Comparison of ENCODE assay signal across 21 mouse cellular contexts in genomic region chr10:63061266-63061665, GRCm38 (mm10). TPM values are rescaled to one million over a fixed set of nuclear protein-coding genes. Genes with fewer than 3 reads are reported as not detected.
DNase-seq lines count a peak whose midpoint lies in the region; ATAC-seq and TF ChIP-seq lines count a peak whose summit lies in the region.
"Had no signal": no experiment of that assay in that cellular context is flagged by ENCODE, and none has a peak within 500 bp of the region (broad histone marks: within the 10 kb centered on the region; RNA-seq: fewer than 3 reads in every experiment).

No protein-coding gene starts in this region.

- H3K9me3 ChIP-seq in liver, embryonic 11.5 days (ENCODE audit: control insufficient read depth, low read length): no peaks in the 10 kb centered on the region
- no peaks in the 10 kb centered on the region for H3K9me3 ChIP-seq in liver, embryonic 13.5 days (replicated peaks)
- H3K9me3 ChIP-seq: embryonic facial prominence, embryonic 15.5 days; heart, embryonic 13.5 days; limb, embryonic 12.5 days; midbrain, embryonic 12.5 days; neural tube, embryonic 15.5 days had no signal

- no peak for TF ChIP-seq CTCF in liver, adult 2 months (IDR thresholded peaks at IDR 0.05; ENCODE audit: low read depth, low read length)

- 18% methylated on average over 12 of the region's 12 CpGs for WGBS in liver, adult 2 months
- WGBS in liver, embryonic 11.5 days: 68% methylated on average over 12 of the region's 12 CpGs
- 62% methylated on average over 12 of the region's 12 CpGs for WGBS in liver, embryonic 13.5 days (ENCODE audit: insufficient replicate concordance)

- H3K36me3 ChIP-seq in liver, adult 2 months (ENCODE audit: control insufficient read depth, insufficient read depth, low read length): peaks cover 18% of the 10 kb centered on the region
- H3K36me3 ChIP-seq in liver, embryonic 11.5 days (ENCODE audit: control insufficient read depth, insufficient read depth, low read length): no peaks in the 10 kb centered on the region
- H3K36me3 ChIP-seq in liver, embryonic 13.5 days: no peaks in the 10 kb centered on the region
- H3K36me3 ChIP-seq: embryonic facial prominence, embryonic 15.5 days; heart, embryonic 13.5 days; limb, embryonic 12.5 days; midbrain, embryonic 12.5 days; neural tube, embryonic 15.5 days had no signal

- no peaks in the 10 kb centered on the region for H3K27me3 ChIP-seq in liver, adult 2 months (ENCODE audit: control insufficient read depth, insufficient read depth, low read length)
- no peaks in the 10 kb centered on the region for H3K27me3 ChIP-seq in liver, embryonic 11.5 days (replicated peaks; ENCODE audit: control insufficient read depth, insufficient read depth, low read length)
- no peaks in the 10 kb centered on the region for H3K27me3 ChIP-seq in liver, embryonic 13.5 days
- H3K27me3 ChIP-seq: embryonic facial prominence, embryonic 15.5 days; midbrain, embryonic 12.5 days; neural tube, embryonic 15.5 days had no signal

- H3K27ac ChIP-seq in liver, adult 2 months (replicated peaks; ENCODE audit: insufficient read depth, low read depth, low read length): peak overlapping the region; percentile 98
- H3K27ac ChIP-seq in liver, embryonic 11.5 days (ENCODE audit: low read depth, low read length): no peak overlapping the region
- H3K27ac ChIP-seq in liver, embryonic 13.5 days: 0 out of 2 replicates have a peak overlapping the region, but pooled peaks have one; percentile 6
- H3K27ac ChIP-seq: embryonic facial prominence, embryonic 15.5 days; heart, embryonic 13.5 days; layer of hippocampus, adult 2 months; left cerebral cortex, adult 2 months; limb, embryonic 12.5 days; midbrain, embryonic 12.5 days; neural tube, embryonic 15.5 days had no signal

- 0 out of 2 replicates have a peak, but pooled peaks have one; percentile 42 for TF ChIP-seq POLR2A in liver, adult 2 months (IDR thresholded peaks at IDR 0.05; ENCODE audit: extremely low read depth, insufficient read depth, low read length)

- intact Hi-C loops in left cerebral cortex, postnatal 25 days (cut with DNase I): loop anchor here (10.0 kb wide), 1 partner anchor 76 kb away; the partner anchor contains the start of gene Rufy2

- peak; percentile 100 for DNase-seq in liver, adult 2 months (ENCODE audit: extremely low read depth, low read depth, low spot score)
- no peak for DNase-seq in liver, embryonic 11.5 days (ENCODE audit: low spot score)
- DNase-seq in kidney, adult 9 months: peak; percentile 87
- no peak for DNase-seq in liver, embryonic 13.5 days
- peak; percentile 66 for DNase-seq in yolk sac, embryonic 10.5 days (ENCODE audit: low spot score)
- DNase-seq in Muller cell, postnatal 12 days (ENCODE audit: inconsistent ontology term): no peak
- DNase-seq in left cerebral cortex, postnatal 25 days (ENCODE audit: low spot score in 2 of 2): no peak
- no peak for DNase-seq in layer of hippocampus, postnatal 25 days (ENCODE audit: extremely low spot score in 1 of 2, low spot score in 1 of 2)
- DNase-seq: cerebellum, postnatal 10 days; heart, postnatal 4 days; right cerebral cortex, postnatal 25 days had no signal

- H3K4me1 ChIP-seq in liver, adult 2 months (ENCODE audit: control insufficient read depth, insufficient read depth, low read length): peaks cover 17% of the 10 kb centered on the region
- H3K4me1 ChIP-seq in liver, embryonic 11.5 days (replicated peaks; ENCODE audit: control insufficient read depth, insufficient read depth, low read length): no peaks in the 10 kb centered on the region
- H3K4me1 ChIP-seq in liver, embryonic 13.5 days (replicated peaks): no peaks in the 10 kb centered on the region
- H3K4me1 ChIP-seq: embryonic facial prominence, embryonic 15.5 days had no signal

- no peak for ATAC-seq in liver, embryonic 11.5 days (replicated peaks; ENCODE audit: low FRiP score)
- peak; percentile 42 for ATAC-seq in liver, embryonic 13.5 days (ENCODE audit: low read depth)

- peak overlapping the region; percentile 79 for H3K4me3 ChIP-seq in liver, adult 2 months (ENCODE audit: insufficient read depth, low read depth, low read length)
- H3K4me3 ChIP-seq in liver, embryonic 11.5 days (ENCODE audit: low read depth, low read length): no peak overlapping the region
- no peak overlapping the region for H3K4me3 ChIP-seq in liver, embryonic 13.5 days (replicated peaks)
- H3K4me3 ChIP-seq: embryonic facial prominence, embryonic 15.5 days; heart, embryonic 13.5 days; layer of hippocampus, adult 2 months; left cerebral cortex, adult 2 months; limb, embryonic 12.5 days; midbrain, embryonic 12.5 days; neural tube, embryonic 15.5 days had no signal

- H3K79me2 ChIP-seq in liver, adult 2 months (ENCODE audit: control insufficient read depth, insufficient read depth, low read length): peaks cover 5% of the 10 kb centered on the region; the same call in 1 of the 2 replicates

- H3K9ac ChIP-seq in liver, adult 2 months (ENCODE audit: low read depth, low read length): peak overlapping the region; percentile 83
- no peak overlapping the region for H3K9ac ChIP-seq in liver, embryonic 11.5 days (ENCODE audit: low read depth, low read length)
- H3K9ac ChIP-seq in liver, embryonic 13.5 days: no peak overlapping the region
- H3K9ac ChIP-seq: embryonic facial prominence, embryonic 15.5 days; heart, embryonic 13.5 days; limb, embryonic 12.5 days; midbrain, embryonic 12.5 days; neural tube, embryonic 15.5 days had no signal

- no peak overlapping the region for H3K4me2 ChIP-seq in liver, embryonic 11.5 days
- 0 out of 2 replicates have a peak overlapping the region, but pooled peaks have one; percentile 21 for H3K4me2 ChIP-seq in liver, embryonic 13.5 days
- H3K4me2 ChIP-seq: embryonic facial prominence, embryonic 15.5 days; heart, embryonic 13.5 days; limb, embryonic 12.5 days; midbrain, embryonic 12.5 days; neural tube, embryonic 15.5 days had no signal

RNA-seq across cellular contexts. Expression of gene Pbld1, which starts 1.3 kb away (rescaled TPM):
- 226 and 238 TPM in 2 replicates for total RNA-seq in liver, adult 2 months (2014; rRNA removed)
- polyA plus RNA-seq in liver, adult 2 months (2012; rRNA removed): 166 and 174 TPM in 2 replicates
- 1.9 and 2.5 TPM in 2 replicates for polyA plus RNA-seq in liver, embryonic 11.5 days (2014; fragmentation: Nextera tagmentation; extraction: Ambion mirVana)
- 3.0 and 3.1 TPM in 2 replicates for polyA plus RNA-seq in liver, embryonic 13.5 days (2015; fragmentation: Nextera tagmentation; extraction: Ambion mirVana)
- under 1 TPM; 0.46 to 0.78 TPM for total RNA-seq in left cerebral cortex, postnatal 25 days (2021)
- total RNA-seq in layer of hippocampus, postnatal 25 days (2021): under 1 TPM; 0.30 to 0.31 TPM
- total RNA-seq: granulocyte monocyte progenitor cell, adult 5-6 weeks had no signal

RNA-seq across cellular contexts. Expression of gene Pbld2, which starts 37.2 kb away (rescaled TPM):
- 115 and 119 TPM in 2 replicates for total RNA-seq in liver, adult 2 months (2014; rRNA removed)
- polyA plus RNA-seq in liver, adult 2 months (2012; rRNA removed): 90.8 and 106 TPM in 2 replicates
- 0.73 and 1.2 TPM in 2 replicates for polyA plus RNA-seq in liver, embryonic 11.5 days (2014; fragmentation: Nextera tagmentation; extraction: Ambion mirVana)
- polyA plus RNA-seq in liver, embryonic 13.5 days (2015; fragmentation: Nextera tagmentation; extraction: Ambion mirVana): 1.6 and 1.8 TPM in 2 replicates
- total RNA-seq in left cerebral cortex, postnatal 25 days (2021): 1 to 10 TPM; 2.1 to 2.4 TPM
- 1 to 10 TPM; 1.3 to 1.6 TPM for total RNA-seq in layer of hippocampus, postnatal 25 days (2021)
- total RNA-seq: granulocyte monocyte progenitor cell, adult 5-6 weeks had no signal

RNA-seq across cellular contexts. Expression of gene Hnrnph3, which starts 37.2 kb away (rescaled TPM):
- 12.9 and 14.4 TPM in 2 replicates for total RNA-seq in liver, adult 2 months (2014; rRNA removed)
- 3.9 and 4.5 TPM in 2 replicates for polyA plus RNA-seq in liver, adult 2 months (2012; rRNA removed)
- 52.6 and 57.1 TPM in 2 replicates for polyA plus RNA-seq in liver, embryonic 11.5 days (2014; fragmentation: Nextera tagmentation; extraction: Ambion mirVana)
- 25.5 and 29.9 TPM in 2 replicates for polyA plus RNA-seq in liver, embryonic 13.5 days (2015; fragmentation: Nextera tagmentation; extraction: Ambion mirVana)
- total RNA-seq in left cerebral cortex, postnatal 25 days (2021): 10 to 100 TPM; 46.3 to 52.0 TPM
- total RNA-seq in layer of hippocampus, postnatal 25 days (2021): 10 to 100 TPM; 40.8 to 53.7 TPM

RNA-seq across cellular contexts. Expression of gene Atoh7, which starts 38.2 kb away (rescaled TPM):
- not detected in 2 replicates for total RNA-seq in liver, adult 2 months (2014; rRNA removed)
- not detected in 2 replicates for polyA plus RNA-seq in liver, adult 2 months (2012; rRNA removed)
- not detected in 2 replicates for polyA plus RNA-seq in liver, embryonic 11.5 days (2014; fragmentation: Nextera tagmentation; extraction: Ambion mirVana)
- polyA plus RNA-seq in liver, embryonic 13.5 days (2015; fragmentation: Nextera tagmentation; extraction: Ambion mirVana): not detected in 2 replicates
- 1 to 10 TPM; 2.9 to 4.1 TPM for total RNA-seq in left cerebral cortex, postnatal 25 days (2021)
- 1 to 10 TPM; 1.4 to 1.6 TPM for total RNA-seq in layer of hippocampus, postnatal 25 days (2021)
- total RNA-seq: adrenal gland, postnatal 4 days; granulocyte monocyte progenitor cell, adult 5-6 weeks; heart, postnatal 4 days had no signal
- polyA plus RNA-seq: heart, embryonic 13.5 days; lung, embryonic 16.5 days had no signal

Comparison
In these comparisons a context has a peak if more than half of its experiments do, and no peak if none do; other contexts are left out.
1. DNase-seq: peak in liver, adult 2 months (single experiment), kidney, adult 9 months (single experiment) and yolk sac, embryonic 10.5 days (single experiment); none in liver, embryonic 11.5 days (single experiment), liver, embryonic 13.5 days (single experiment), Muller cell, postnatal 12 days (single experiment), left cerebral cortex, postnatal 25 days (0 of 2) and layer of hippocampus, postnatal 25 days (0 of 2).
2. RNA of gene Pbld1, which starts 1.3 kb away (total RNA-seq): 226 to 238 TPM in liver, adult 2 months; 0.46 to 0.78 TPM in left cerebral cortex, postnatal 25 days and 0.30 to 0.31 TPM in layer of hippocampus, postnatal 25 days; every median in the first group is over 100 times any median in the second.
3. RNA of gene Pbld2, which starts 37.2 kb away (total RNA-seq): 115 to 119 TPM in liver, adult 2 months; 2.1 to 2.4 TPM in left cerebral cortex, postnatal 25 days and 1.3 to 1.6 TPM in layer of hippocampus, postnatal 25 days; every median in the first group is over 10 times any median in the second.